Mouse (Mus musculus): ENCODE results near the gene Adgra3. TPM values are rescaled to one million over a fixed set of nuclear protein-coding genes. Genes with fewer than 3 reads are reported as not detected.

The Adgra3 gene
- polyA plus RNA-seq, 1 experiment: 16.2 TPM

DNA sequence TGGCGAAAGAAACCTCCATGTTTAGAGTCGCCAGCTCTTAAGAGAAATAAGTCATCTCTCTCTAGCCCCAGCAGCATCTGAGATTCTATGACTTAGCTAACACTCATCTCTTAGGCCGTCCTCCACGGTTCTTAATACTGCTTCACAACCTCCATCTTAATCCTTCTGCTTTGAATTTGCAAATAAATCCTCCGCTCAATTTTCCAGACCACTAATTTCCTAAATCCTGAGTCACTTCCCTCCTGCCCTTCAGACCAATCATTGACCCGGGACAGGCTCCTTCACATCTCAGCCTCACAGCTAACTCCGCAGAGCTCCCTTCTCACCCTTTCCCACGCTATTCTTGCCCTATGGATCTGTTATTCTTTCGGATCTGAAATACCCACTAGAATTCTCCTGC lies 25.1 kb downstream of the Adgra3 start:
- no peak for DNase-seq (ENCODE audit: low read depth, low spot score)
- WGBS: 78% methylated on average over 9 of the region's 9 CpGs

- no peak for DNase-seq (ENCODE audit: low read depth, low spot score)
These were observed 26.5 kb downstream of the Adgra3 start for GRCm38 (mm10) chr5:50032332-50032731.

GRCm38 (mm10) chr5:50031763-50032272 lies 27.0 kb downstream of the Adgra3 start:
- 14% methylated on average over 2 of the region's 2 CpGs for WGBS
- peak; percentile 56 for DNase-seq (ENCODE audit: low read depth, low spot score)

More at GRCm38 (mm10) chr5:50032332-50032731, 26.5 kb downstream of the Adgra3 start:
- whole genome bisulfite sequencing: 27% methylated on average over 5 of the region's 5 CpGs

- 35% methylated on average over 6 of the region's 6 CpGs for WGBS
- peak; percentile 75 for DNase-seq (ENCODE audit: low read depth, low spot score)
These were observed 27.5 kb downstream of the Adgra3 start for GRCm38 (mm10) chr5:50031288-50031687.

DNA sequence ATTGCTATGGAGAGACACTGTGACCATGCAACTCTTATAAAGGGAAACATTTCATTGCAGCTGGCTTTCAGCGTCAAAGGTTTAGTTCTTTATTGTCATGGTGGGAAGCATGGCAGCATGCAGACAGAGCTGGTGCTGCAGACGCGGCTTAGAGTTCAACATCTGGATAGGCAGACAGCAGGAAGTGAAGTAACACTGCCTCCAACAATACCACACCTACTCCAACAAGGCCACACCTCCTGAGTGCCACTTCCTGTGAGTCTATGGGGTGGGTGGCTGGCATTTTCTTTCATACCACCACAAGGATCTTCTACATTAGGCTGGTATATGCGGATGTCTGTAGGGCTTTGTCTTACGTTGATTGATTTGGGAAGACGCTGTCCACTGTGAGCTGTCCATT lies 29.1 kb downstream of the Adgra3 start:
- WGBS: 70% methylated on average over 6 of the region's 6 CpGs
- no peak for DNase-seq (ENCODE audit: low read depth, low spot score)

GRCm38 (mm10) chr5:50027561-50027960 lies 31.2 kb downstream of the Adgra3 start:
- 31% methylated on average over 5 of the region's 5 CpGs for WGBS
- DNase-seq (ENCODE audit: low read depth, low spot score): no peak

GRCm38 (mm10) chr5:50027001-50027400 lies 31.8 kb downstream of the Adgra3 start:
- DNase-seq (ENCODE audit: low read depth, low spot score): no peak
- 15% methylated on average over 7 of the region's 7 CpGs for WGBS

DNA sequence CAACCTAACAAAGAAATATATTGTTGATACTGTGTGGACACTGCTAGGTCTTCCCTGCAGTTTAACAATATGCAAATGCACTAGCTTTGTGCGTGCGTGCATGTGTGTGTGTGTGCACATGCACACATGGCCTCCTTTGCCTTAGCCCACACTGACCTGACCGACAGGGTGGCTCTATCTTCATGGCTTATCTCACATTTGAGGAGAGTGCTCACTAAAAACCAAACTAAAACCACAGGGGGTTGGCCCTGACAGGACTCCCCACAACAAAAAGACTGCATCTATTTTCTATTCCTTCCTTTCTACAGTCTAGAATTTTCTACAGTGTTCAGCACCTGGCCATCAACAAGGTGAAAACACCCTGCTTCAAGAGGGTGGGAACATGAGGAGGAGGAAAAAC lies 32.7 kb downstream of the Adgra3 start:
- no peak for DNase-seq (ENCODE audit: low read depth, low spot score)
- WGBS: 69% methylated on average over 3 of the region's 3 CpGs

- 92% methylated on average over 6 of the region's 6 CpGs for WGBS
- no peak for DNase-seq (ENCODE audit: low read depth, low spot score)
These were observed 34.7 kb downstream of the Adgra3 start for GRCm38 (mm10) chr5:50024097-50024496.

DNA sequence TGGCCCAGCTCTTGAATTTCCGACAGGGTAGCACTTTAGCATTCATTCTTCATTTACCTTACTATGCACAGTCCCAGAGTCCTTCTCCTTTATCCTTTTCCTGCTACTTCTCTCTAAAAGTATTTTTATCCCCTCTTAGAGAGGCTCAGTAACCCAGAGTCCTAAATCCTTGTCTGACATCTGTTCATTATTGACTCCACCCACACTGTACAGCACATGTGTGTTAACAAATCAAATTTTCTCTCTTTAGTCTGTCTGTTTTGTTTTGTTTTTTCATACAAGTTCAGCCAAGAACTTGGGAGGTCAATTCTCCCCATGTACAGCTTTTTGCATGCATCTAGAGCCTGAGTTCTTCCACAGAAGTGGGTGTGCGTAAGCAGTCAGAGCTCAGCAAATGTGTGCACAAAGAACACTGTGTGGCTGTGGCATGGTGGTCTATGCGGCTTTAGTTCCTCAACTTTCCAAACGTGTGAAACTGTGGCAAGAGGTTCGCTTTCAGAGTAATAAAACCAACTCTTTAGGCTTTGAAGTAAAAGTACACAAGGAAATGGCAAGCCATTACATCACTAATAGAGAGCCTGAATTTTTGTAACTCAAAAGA lies 42.7 kb downstream of the Adgra3 start:
- WGBS: 57% methylated on average over 5 of the region's 5 CpGs
- no peak for DNase-seq (ENCODE audit: low read depth, low spot score)

GRCm38 (mm10) chr5:50015147-50015697 lies 43.6 kb downstream of the Adgra3 start:
- 72% methylated on average over 5 of the region's 5 CpGs for WGBS
- DNase-seq (ENCODE audit: low read depth, low spot score): no peak

GRCm38 (mm10) chr5:50014658-50015057 lies 44.1 kb downstream of the Adgra3 start:
- no peak for DNase-seq (ENCODE audit: low read depth, low spot score)
- 91% methylated on average over 7 of the region's 7 CpGs for WGBS

DNA sequence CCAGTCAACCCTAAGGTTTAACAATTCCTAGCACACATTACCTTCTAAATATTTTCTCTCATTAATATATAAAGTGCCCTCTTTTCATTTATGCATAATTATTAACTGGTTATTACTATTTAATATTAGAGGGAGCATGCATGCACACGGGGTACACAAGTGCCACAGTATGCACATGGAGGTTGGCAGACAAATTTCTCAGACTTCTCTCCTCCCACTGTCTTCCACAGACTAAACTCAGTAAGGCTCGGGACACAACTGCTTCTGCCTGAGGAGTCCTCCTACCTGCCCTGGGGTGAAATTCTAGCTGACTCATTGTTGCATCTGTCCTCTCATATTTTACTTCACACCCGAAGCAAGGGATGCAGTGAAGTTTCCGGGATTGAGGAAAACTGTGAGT lies 44.8 kb downstream of the Adgra3 start:
- no peak for DNase-seq (ENCODE audit: low read depth, low spot score)
- WGBS: 78% methylated on average over 4 of the region's 4 CpGs

GRCm38 (mm10) chr5:50008841-50009240 lies 50.0 kb downstream of the Adgra3 start:
- WGBS: 44% methylated on average over 4 of the region's 4 CpGs
- DNase-seq (ENCODE audit: low read depth, low spot score): no peak

DNA sequence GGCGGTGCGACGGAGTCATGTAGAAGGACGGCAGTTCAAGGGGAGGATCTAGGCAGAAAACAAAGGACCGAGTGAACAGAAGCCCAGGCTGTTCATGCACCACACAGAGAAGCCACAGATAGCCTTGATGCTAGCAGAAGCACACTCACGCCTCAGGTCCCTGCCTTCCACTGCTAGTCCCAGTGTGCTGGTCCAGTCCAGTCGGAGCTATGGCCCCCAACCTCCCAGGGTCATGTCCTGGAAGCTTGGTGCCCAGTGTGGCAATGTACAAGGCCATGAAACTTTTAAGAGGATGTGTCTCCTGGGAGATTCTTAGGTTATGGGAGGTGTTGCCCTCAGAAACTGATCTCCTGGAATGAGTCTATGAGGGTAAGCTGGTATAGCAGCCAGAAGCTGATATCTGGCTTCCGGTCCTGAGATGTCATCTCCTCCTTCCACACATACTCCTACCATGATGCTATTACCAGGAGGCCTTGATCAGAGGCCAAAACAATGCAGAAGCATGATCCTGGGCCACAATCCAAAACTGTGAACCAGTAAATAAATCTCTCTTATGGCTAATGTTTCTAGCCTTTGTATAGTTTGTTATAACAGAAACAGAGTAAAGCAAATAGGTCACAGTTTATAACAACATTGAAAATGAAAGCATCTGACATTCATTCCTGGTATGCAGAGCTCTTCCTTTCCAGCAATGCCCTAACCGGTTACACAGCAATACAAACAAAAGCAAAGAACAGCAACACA lies 51.7 kb downstream of the Adgra3 start:
- 80% methylated on average over 9 of the region's 9 CpGs for WGBS
- no peak for DNase-seq (ENCODE audit: low read depth, low spot score)

- WGBS: 84% methylated on average over 6 of the region's 6 CpGs
- DNase-seq (ENCODE audit: low read depth, low spot score): no peak
These were observed 56.5 kb downstream of the Adgra3 start for GRCm38 (mm10) chr5:50002269-50002668.

- 77% methylated on average over 9 of the region's 9 CpGs for WGBS
- DNase-seq (ENCODE audit: low read depth, low spot score): no peak
These were observed 59.0 kb downstream of the Adgra3 start for GRCm38 (mm10) chr5:49999764-50000163.

DNA sequence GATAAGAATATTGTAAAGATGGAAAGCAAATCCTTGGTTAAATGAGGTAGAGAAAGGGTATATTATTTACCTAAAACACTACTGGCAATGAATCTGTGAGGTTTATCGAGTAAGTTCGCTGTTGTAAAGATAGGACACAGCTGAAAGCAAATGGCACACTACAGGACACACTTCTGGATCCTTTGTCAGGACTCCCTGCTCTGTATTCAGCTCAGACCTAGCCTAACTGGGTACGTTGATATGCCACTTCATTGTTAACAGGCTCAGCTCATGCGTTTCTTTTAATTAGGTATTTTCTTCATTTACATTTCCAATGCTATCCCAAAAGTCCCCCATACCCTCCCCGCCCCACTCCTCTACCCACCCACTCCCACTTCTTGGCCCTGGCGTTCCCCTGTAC lies 61.8 kb downstream of the Adgra3 start:
- 89% methylated on average over 6 of the region's 6 CpGs for WGBS
- DNase-seq (ENCODE audit: low read depth, low spot score): no peak

- WGBS: 81% methylated on average over 11 of the region's 11 CpGs
- DNase-seq (ENCODE audit: low read depth, low spot score): no peak
These were observed 62.3 kb downstream of the Adgra3 start for GRCm38 (mm10) chr5:49996457-49996856.

DNA sequence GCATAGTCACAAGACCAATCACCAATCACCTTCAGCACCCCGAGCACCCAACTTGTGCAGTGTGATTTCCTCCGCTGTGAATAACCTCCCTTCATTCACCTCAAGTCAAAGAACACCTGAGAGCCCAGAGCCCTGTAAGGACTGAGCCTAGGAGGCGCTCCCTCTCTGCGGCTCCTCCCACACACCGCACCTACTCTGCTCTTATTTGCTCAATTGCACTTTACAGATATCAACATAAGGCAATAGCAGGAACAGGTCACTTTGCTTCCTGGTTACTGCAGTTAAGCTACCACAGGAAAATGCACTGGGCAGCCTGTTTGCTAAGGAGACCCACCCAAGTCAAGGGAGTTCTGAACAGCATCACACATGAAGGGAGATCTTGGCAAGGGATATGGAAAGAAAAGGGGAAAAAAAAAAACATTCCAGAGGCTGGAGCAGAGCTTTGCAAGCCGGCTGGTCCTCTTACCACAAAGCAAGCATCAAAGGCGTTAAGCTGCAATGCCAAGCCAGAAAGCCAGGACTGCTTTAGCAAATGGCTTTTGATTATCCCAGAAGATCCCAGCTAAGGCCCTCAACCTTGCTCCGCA lies 68.0 kb downstream of the Adgra3 start:
- 36% methylated on average over 8 of the region's 8 CpGs for WGBS
- DNase-seq (ENCODE audit: low read depth, low spot score): peak; percentile 75
